Mouse (Mus musculus) brain, embryonic 14.5 days (tissue): ENCODE data around the gene Iqgap3.

Experiments used
- CTCF ChIP-seq: fragments of 200-500 bp; IDR thresholded peaks from 2 replicates; pipeline ENCODE4 v1.5.1; 2012; ENCODE audit warnings: inconsistent platforms, mild to moderate bottlenecking, moderate library complexity, borderline replicate concordance; ENCODE audit not compliant: insufficient read depth, insufficient read length; ENCODE audit errors: extremely low read depth
- POLR2A ChIP-seq: fragments of 200-500 bp; IDR thresholded peaks from 2 replicates; pipeline ENCODE4 v1.6.1; 2012; ENCODE audit warnings: mild to moderate bottlenecking, inconsistent platforms, borderline replicate concordance; ENCODE audit not compliant: poor library complexity, insufficient read depth, insufficient read length, severe bottlenecking; ENCODE audit errors: extremely low read depth

- TF ChIP-seq CTCF (no peak), POLR2A (no peak)
These were observed 4.3 kb upstream of the Iqgap3 start for GRCm38 (mm10) chr3:88077441-88077840.
